ENCODE assay signal across 8 mouse cellular contexts in the genomic region with DNA sequence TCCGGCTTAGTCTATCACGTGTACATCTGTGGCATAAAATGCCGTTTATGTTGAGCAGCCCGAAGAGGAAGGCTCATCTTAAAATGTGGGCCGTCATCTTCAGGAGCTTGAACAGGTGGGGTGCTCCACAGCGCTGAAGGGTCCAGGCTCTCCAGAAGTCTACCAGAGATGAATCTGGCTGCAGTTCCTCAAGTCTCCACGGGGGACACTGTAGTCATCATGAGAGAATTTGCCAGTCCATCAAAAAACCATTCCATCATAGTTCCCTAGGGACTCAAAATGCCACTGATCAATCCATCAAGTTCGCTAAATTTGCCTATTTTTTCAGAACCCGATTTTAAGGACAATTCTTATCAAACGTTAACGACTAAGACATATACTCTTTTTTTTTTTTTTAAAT. TPM values are rescaled to one million over a fixed set of nuclear protein-coding genes. Genes with fewer than 3 reads are reported as not detected.
DNase-seq lines count a peak whose midpoint lies in the region; ATAC-seq lines count a peak whose summit lies in the region.

No protein-coding gene starts in this region.

- H3K9me3 ChIP-seq in forebrain, embryonic 14.5 days (replicated peaks; ENCODE audit: control insufficient read depth, low read length) = no peaks in the 10 kb centered on the region
- no peaks in the 10 kb centered on the region for H3K9me3 ChIP-seq in forebrain, embryonic 12.5 days
- no peaks in the 10 kb centered on the region for H3K9me3 ChIP-seq in embryonic facial prominence, embryonic 10.5 days

- no peak overlapping the region for H3K27ac ChIP-seq in forebrain, embryonic 14.5 days (ENCODE audit: low read depth, low read length)
- no peak overlapping the region for H3K27ac ChIP-seq in forebrain, embryonic 12.5 days
- no peak overlapping the region for H3K27ac ChIP-seq in embryonic facial prominence, embryonic 10.5 days (replicated peaks)

- no peak overlapping the region for H3K4me3 ChIP-seq in forebrain, embryonic 14.5 days (ENCODE audit: low read depth, low read length)
- H3K4me3 ChIP-seq in forebrain, embryonic 12.5 days (replicated peaks) = no peak overlapping the region
- no peak overlapping the region for H3K4me3 ChIP-seq in embryonic facial prominence, embryonic 10.5 days

- peak; percentile 68 for DNase-seq in forebrain, embryonic 14.5 days (ENCODE audit: low spot score)
- DNase-seq in urinary bladder, adult 18-20 months (ENCODE audit: low spot score in 2 of 2) = peak; percentile 42 to 56
- DNase-seq in urinary bladder, postnatal 4 days (ENCODE audit: low spot score in 2 of 2) = no peak
- DNase-seq in embryonic facial prominence, embryonic 10.5 days (ENCODE audit: low spot score) = peak; percentile 54
- DNase-seq in layer of hippocampus, adult 8-10 months (ENCODE audit: low spot score in 2 of 2) = peak; percentile 30 to 59
- peak; percentile 87 for DNase-seq in lung, postnatal 36 days
- peak; percentile 43 to 48 for DNase-seq in thymus, postnatal 36 days

- no peak overlapping the region for H3K4me2 ChIP-seq in forebrain, embryonic 14.5 days (ENCODE audit: low read length)
- no peak overlapping the region for H3K4me2 ChIP-seq in forebrain, embryonic 12.5 days

- whole genome bisulfite sequencing in forebrain, embryonic 14.5 days = 47% methylated on average over 11 of the region's 11 CpGs
- 39% methylated on average over 11 of the region's 11 CpGs for WGBS in forebrain, embryonic 12.5 days
- WGBS in embryonic facial prominence, embryonic 10.5 days = 44% methylated on average over 11 of the region's 11 CpGs

- no peak overlapping the region for H3K9ac ChIP-seq in forebrain, embryonic 14.5 days (ENCODE audit: low read length)
- no peak overlapping the region for H3K9ac ChIP-seq in forebrain, embryonic 12.5 days

- H3K36me3 ChIP-seq in forebrain, embryonic 14.5 days (ENCODE audit: control insufficient read depth, insufficient read depth, low read length) = no peaks in the 10 kb centered on the region
- H3K36me3 ChIP-seq in forebrain, embryonic 12.5 days (replicated peaks) = no peaks in the 10 kb centered on the region
- no peaks in the 10 kb centered on the region for H3K36me3 ChIP-seq in embryonic facial prominence, embryonic 10.5 days (replicated peaks)

- H3K27me3 ChIP-seq in forebrain, embryonic 14.5 days (replicated peaks; ENCODE audit: control insufficient read depth, insufficient read depth, low read length) = no peaks in the 10 kb centered on the region
- H3K27me3 ChIP-seq in forebrain, embryonic 12.5 days = no peaks in the 10 kb centered on the region
- H3K27me3 ChIP-seq in embryonic facial prominence, embryonic 10.5 days (replicated peaks; ENCODE audit: low read depth, poor library complexity, severe bottlenecking) = no peaks in the 10 kb centered on the region

- ATAC-seq in forebrain, embryonic 14.5 days = no peak
- ATAC-seq in forebrain, embryonic 12.5 days (ENCODE audit: low FRiP score) = no peak

- H3K4me1 ChIP-seq in forebrain, embryonic 14.5 days (ENCODE audit: control insufficient read depth, insufficient read depth, low read length) = peaks cover 5% of the 10 kb centered on the region; the same call in 1 of the 2 replicates
- H3K4me1 ChIP-seq in forebrain, embryonic 12.5 days = peaks cover 11% of the 10 kb centered on the region; the same call in 1 of the 2 replicates
- H3K4me1 ChIP-seq in embryonic facial prominence, embryonic 10.5 days = peaks cover 8% of the 10 kb centered on the region; the same call in 1 of the 2 replicates

RNA-seq across cellular contexts. Expression of a gene that starts 36.6 kb away (rescaled TPM):
- 5.4 and 5.9 TPM in 2 replicates for polyA plus RNA-seq in forebrain, embryonic 14.5 days (2014; fragmentation: Nextera tagmentation; extraction: Ambion mirVana)
- polyA plus RNA-seq in forebrain, embryonic 12.5 days (2016; fragmentation: Nextera tagmentation; extraction: Ambion mirVana) = 7.4 and 9.0 TPM in 2 replicates
- 6.8 and 8.0 TPM in 2 replicates for polyA plus RNA-seq in embryonic facial prominence, embryonic 10.5 days (2016; fragmentation: Nextera tagmentation; extraction: Ambion mirVana)
- 10 to 100 TPM; 12.6 to 18.6 (median 14.5) TPM for total RNA-seq in layer of hippocampus, adult 8-10 months (2022)

Comparison
In these comparisons a context has a peak if more than half of its experiments do, and no peak if none do; other contexts are left out.
1. DNase-seq: peak in forebrain, embryonic 14.5 days (single experiment), urinary bladder, adult 18-20 months (2 of 2), embryonic facial prominence, embryonic 10.5 days (single experiment), layer of hippocampus, adult 8-10 months (2 of 2), lung, postnatal 36 days (single experiment) and thymus, postnatal 36 days (2 of 2); none in urinary bladder, postnatal 4 days (0 of 2).